Mouse (Mus musculus): ENCODE measurements around the gene Dpp8.
"Not testable (repeated sequence)": the region's sequence is repeated elsewhere in the genome, so short reads cannot be mapped to it uniquely, and the experiment has no call there.

Dpp8 gene

GRCm38 (mm10) chr9:65032269-65033108 lies at the start of gene Dpp8:
Dpp8 (plus strand) TSS chr9:65032414.
- peak; percentile 90 to 95 for DNase-seq (ENCODE audit: low spot score in 2 of 2)

- no peak for DNase-seq (ENCODE audit: low spot score in 2 of 2)
Observed at GRCm38 (mm10) chr9:64985037-64985794, 47.0 kb upstream of the Dpp8 start.

- no peak for DNase-seq (ENCODE audit: low spot score in 2 of 2)
Observed at GRCm38 (mm10) chr9:64985807-64986206, 46.4 kb upstream of the Dpp8 start.

GRCm38 (mm10) chr9:64987651-64988050 lies 44.6 kb upstream of the Dpp8 start:
- DNase-seq (ENCODE audit: low spot score in 2 of 2): no peak

- no peak for DNase-seq (ENCODE audit: low spot score in 2 of 2)
Observed at GRCm38 (mm10) chr9:64988443-64988842, 43.8 kb upstream of the Dpp8 start.

GRCm38 (mm10) chr9:64990291-64990690 lies 41.9 kb upstream of the Dpp8 start:
- DNase-seq (ENCODE audit: low spot score in 2 of 2): no peak

- not testable (repeated sequence) for DNase-seq (ENCODE audit: low spot score in 2 of 2)
Observed at GRCm38 (mm10) chr9:64995464-64995863, 36.8 kb upstream of the Dpp8 start.

- DNase-seq (ENCODE audit: low spot score in 2 of 2): no peak
Observed at GRCm38 (mm10) chr9:65001481-65001880, 30.7 kb upstream of the Dpp8 start.

GRCm38 (mm10) chr9:65005737-65006136 lies 26.5 kb upstream of the Dpp8 start:
- DNase-seq (ENCODE audit: low spot score in 2 of 2): no peak

GRCm38 (mm10) chr9:65010632-65011031 lies 21.6 kb upstream of the Dpp8 start:
- DNase-seq (ENCODE audit: low spot score in 2 of 2): no peak

GRCm38 (mm10) chr9:65011304-65011703 lies 20.9 kb upstream of the Dpp8 start:
- DNase-seq (ENCODE audit: low spot score in 2 of 2): peak in 1 of 2 experiments; percentile 16

- DNase-seq (ENCODE audit: low spot score in 2 of 2): no peak
Observed at GRCm38 (mm10) chr9:65015461-65016222, 16.6 kb upstream of the Dpp8 start.

GRCm38 (mm10) chr9:65016241-65016977 lies 15.8 kb upstream of the Dpp8 start:
- no peak for DNase-seq (ENCODE audit: low spot score in 2 of 2)

GRCm38 (mm10) chr9:65016978-65017827 lies 15.0 kb upstream of the Dpp8 start:
- DNase-seq (ENCODE audit: low spot score in 2 of 2): no peak

GRCm38 (mm10) chr9:65017896-65018295 lies 14.3 kb upstream of the Dpp8 start:
- DNase-seq (ENCODE audit: low spot score in 2 of 2): no peak

GRCm38 (mm10) chr9:65018588-65019121 lies 13.6 kb upstream of the Dpp8 start:
- no peak for DNase-seq (ENCODE audit: low spot score in 2 of 2)

GRCm38 (mm10) chr9:65019146-65019545 lies 13.1 kb upstream of the Dpp8 start:
- no peak for DNase-seq (ENCODE audit: low spot score in 2 of 2)

GRCm38 (mm10) chr9:65020128-65020527 lies 12.1 kb upstream of the Dpp8 start:
- no peak for DNase-seq (ENCODE audit: low spot score in 2 of 2)

- DNase-seq (ENCODE audit: low spot score in 2 of 2): peak; percentile 73 to 81
Observed at GRCm38 (mm10) chr9:65020991-65021886, 11.0 kb upstream of the Dpp8 start, which contains the start of gene Hacd3. Hacd3 (minus strand) TSS chr9:65021693.

Measured in spleen, postnatal 14 days (tissue).